Comparison of ENCODE assay signal across 16 mouse cellular contexts in genomic region chrX:57216271-57216670, GRCm38 (mm10). TPM values are rescaled to one million over a fixed set of nuclear protein-coding genes. Genes with fewer than 3 reads are reported as not detected.
"Had no signal": no experiment of that assay in that cellular context is flagged by ENCODE, and none has a peak within 500 bp of the region (broad histone marks: within the 10 kb centered on the region; RNA-seq: fewer than 3 reads in every experiment).

No protein-coding gene starts in this region.

- H3K9ac ChIP-seq: limb, embryonic 12.5 days; liver, embryonic 15.5 days; midbrain, embryonic 13.5 days; neural tube, embryonic 15.5 days had no signal

- H3K9me3 ChIP-seq: limb, embryonic 12.5 days; liver, embryonic 15.5 days; midbrain, embryonic 13.5 days; neural tube, embryonic 15.5 days had no signal

- H3K4me2 ChIP-seq: limb, embryonic 12.5 days; liver, embryonic 15.5 days; midbrain, embryonic 13.5 days; neural tube, embryonic 15.5 days had no signal

- ATAC-seq: intestine, postnatal 0 days; lung, postnatal 0 days; midbrain, embryonic 13.5 days had no signal

- DNase-seq: kidney, postnatal 36 days; liver; lung, adult 2 months; lung, postnatal 36 days; right cerebral cortex, postnatal 4 days had no signal

- H3K27ac ChIP-seq: layer of hippocampus, adult 2 months; limb, embryonic 12.5 days; liver, embryonic 15.5 days; midbrain, embryonic 13.5 days; neural tube, embryonic 15.5 days had no signal

- H3K36me3 ChIP-seq: limb, embryonic 12.5 days; liver, embryonic 15.5 days; midbrain, embryonic 13.5 days; neural tube, embryonic 15.5 days had no signal

- H3K4me3 ChIP-seq: layer of hippocampus, adult 2 months; limb, embryonic 12.5 days; liver, embryonic 15.5 days; midbrain, embryonic 13.5 days; myocyte; neural tube, embryonic 15.5 days had no signal

- H3K4me1 ChIP-seq: limb, embryonic 12.5 days; liver, embryonic 15.5 days; midbrain, embryonic 13.5 days; neural tube, embryonic 15.5 days had no signal

- H3K27me3 ChIP-seq: limb, embryonic 12.5 days; liver, embryonic 15.5 days; midbrain, embryonic 13.5 days; neural tube, embryonic 15.5 days had no signal

RNA-seq across cellular contexts. Expression of gene Cd40lg, which starts 4.3 kb away (rescaled TPM):
- polyA plus RNA-seq: intestine, postnatal 0 days; kidney, embryonic 16.5 days; limb, embryonic 12.5 days; liver, embryonic 15.5 days; lung, postnatal 0 days; midbrain, embryonic 13.5 days; myocyte; neural tube, embryonic 11.5 days; neural tube, embryonic 15.5 days; stomach, embryonic 16.5 days had no signal
